ENCODE assay signal across 17 mouse cellular contexts in genomic region chr12:100456257-100456975, GRCm38 (mm10).
DNase-seq lines count a peak whose midpoint lies in the region; ATAC-seq and TF ChIP-seq lines count a peak whose summit lies in the region.
"Had no signal": no experiment of that assay in that cellular context is flagged by ENCODE, and none has a peak within 500 bp of the region (broad histone marks: within the 10 kb centered on the region; RNA-seq: fewer than 3 reads in every experiment).

No protein-coding gene starts in this region.

- no peaks in the 10 kb centered on the region for H3K9me3 ChIP-seq in heart, postnatal 0 days (replicated peaks; ENCODE audit: control insufficient read depth, low read length)
- H3K9me3 ChIP-seq: forebrain, embryonic 13.5 days; hindbrain, embryonic 10.5 days; neural tube, embryonic 13.5 days had no signal

- H3K36me3 ChIP-seq in heart, postnatal 0 days (replicated peaks; ENCODE audit: control insufficient read depth, insufficient read depth, low read length): no peaks in the 10 kb centered on the region

- TF ChIP-seq EP300 in heart, postnatal 0 days (IDR thresholded peaks at IDR 0.05; ENCODE audit: low read depth): no peak

- H3K4me1 ChIP-seq in heart, postnatal 0 days (ENCODE audit: control insufficient read depth, insufficient read depth): no peaks in the 10 kb centered on the region
- H3K4me1 ChIP-seq: forebrain, embryonic 13.5 days; hindbrain, embryonic 10.5 days; neural tube, embryonic 13.5 days had no signal

- TF ChIP-seq CTCF in heart, postnatal 0 days (IDR thresholded peaks at IDR 0.05; ENCODE audit: low read depth): no peak

- no peaks in the 10 kb centered on the region for H3K27me3 ChIP-seq in heart, postnatal 0 days (ENCODE audit: control insufficient read depth, insufficient read depth, low read length)
- H3K27me3 ChIP-seq: forebrain, embryonic 13.5 days; neural tube, embryonic 13.5 days had no signal

- no peak overlapping the region for H3K9ac ChIP-seq in heart, postnatal 0 days (replicated peaks; ENCODE audit: low read depth, low read length)
- H3K9ac ChIP-seq: forebrain, embryonic 13.5 days; liver, postnatal 0 days; neural tube, embryonic 13.5 days had no signal

- H3K4me3 ChIP-seq in heart, postnatal 0 days (ENCODE audit: low read depth, low read length): no peak overlapping the region
- H3K4me3 ChIP-seq: forebrain, embryonic 13.5 days; hindbrain, embryonic 10.5 days; neural tube, embryonic 13.5 days had no signal

- 48% methylated on average over 10 of the region's 10 CpGs for WGBS in heart, postnatal 0 days

- intact Hi-C loops in heart, postnatal 14 days (cut with DNase I): no loop called here

- DNase-seq in heart, adult 11 months: peak; percentile 73
- no peak for DNase-seq in heart, postnatal 14 days
- DNase-seq in ovary, adult 18-20 months (ENCODE audit: low spot score): peak; percentile 52
- DNase-seq in ovary, postnatal 14 days (ENCODE audit: low spot score): no peak
- DNase-seq in heart, postnatal 0 days (ENCODE audit: low spot score): peak; percentile 62
- DNase-seq in T-cell, adult 2 months (ENCODE audit: low spot score): no peak
- DNase-seq in thymus, postnatal 0 days (ENCODE audit: low spot score): no peak
- DNase-seq: kidney, adult 18-20 months; kidney, postnatal 36 days; liver; liver, postnatal 0 days; retina, postnatal 1 day; right cerebral cortex, postnatal 4 days; thymus, adult 18-20 months had no signal

- peak; percentile 73 for ATAC-seq in heart, postnatal 0 days (ENCODE audit: insufficient read depth, low read depth)
- ATAC-seq: forebrain, embryonic 13.5 days; liver, postnatal 0 days had no signal

- peak overlapping the region; percentile 90 for H3K27ac ChIP-seq in heart, postnatal 0 days (ENCODE audit: low read depth)
- H3K27ac ChIP-seq: forebrain, embryonic 13.5 days; hindbrain, embryonic 10.5 days; neural tube, embryonic 13.5 days had no signal

- H3K4me2 ChIP-seq in heart, postnatal 0 days (ENCODE audit: low read depth, low read length): peak overlapping the region; percentile 11; the same call in 1 of the 2 replicates
- H3K4me2 ChIP-seq: forebrain, embryonic 13.5 days; neural tube, embryonic 13.5 days had no signal

Comparison
In these comparisons a context has a peak if more than half of its experiments do, and no peak if none do; other contexts are left out.
1. DNase-seq: peak in heart, adult 11 months (single experiment), ovary, adult 18-20 months (single experiment) and heart, postnatal 0 days (single experiment); none in heart, postnatal 14 days (0 of 2), ovary, postnatal 14 days (single experiment), T-cell, adult 2 months (single experiment) and thymus, postnatal 0 days (single experiment).